Mouse (Mus musculus) CH12.LX (cell line): ENCODE measurements at regions not wholly inside any gene's neighbourhood (a gene's known extent, or its start where the extent isn't known, plus 50 kb on each side); places are given as distances from the start of the nearest gene placed in this dataset.

Experiments used
- DNase-seq: peaks from one replicate; pipeline ENCODE4 v3.0.0-alpha.2; 2013; ENCODE audit errors: extremely low read depth
- H3K27ac ChIP-seq: 2 replicates; pipeline ENCODE4 v1.5.1; 2012; ENCODE audit warnings: low read depth, mild to moderate bottlenecking, control low read depth, moderate library complexity; ENCODE audit not compliant: insufficient read depth
- H3K27me3 ChIP-seq: replicated peaks from 2 replicates; pipeline ENCODE3; 2012; ENCODE audit warnings: inconsistent platforms
- H3K36me3 ChIP-seq, 2 experiments: replicated peaks in 1 of 2; 2 replicates each; pipeline versions ENCODE3 to v1.6.1; 2012; ENCODE audit warnings: inconsistent platforms in 1 of 2, low read length in 1 of 2, mild to moderate bottlenecking in 1 of 2, mixed read lengths in 1 of 2, moderate library complexity in 1 of 2; ENCODE audit not compliant: control insufficient read depth in 1 of 2, insufficient read depth in 1 of 2
- H3K4me1 ChIP-seq, 2 experiments: 2 replicates each; pipeline ENCODE4 v1.6.1; 2012; ENCODE audit warnings: inconsistent platforms in 1 of 2, moderate library complexity in 1 of 2; ENCODE audit not compliant: insufficient read depth in 2 of 2, control insufficient read depth in 1 of 2
- H3K4me2 ChIP-seq: 2 replicates; pipeline ENCODE4 v1.6.1; 2012; ENCODE audit warnings: low read depth, mild to moderate bottlenecking, control low read depth; ENCODE audit not compliant: poor library complexity, insufficient read depth, severe bottlenecking
- H3K4me3 ChIP-seq, 3 experiments: fragments of 150-350 bp in 1 of 3; sonication (generic) in 1 of 3; replicated peaks in 1 of 3; 2 replicates each; pipeline versions ENCODE3 to v1.5.1; 2011 to 2012; ENCODE audit warnings: low read depth in 2 of 3, low read length in 2 of 3, mild to moderate bottlenecking in 2 of 3, moderate library complexity in 2 of 3, control low read depth in 1 of 3, improper control_type of control experiment in 1 of 3, inconsistent platforms in 1 of 3, mixed read lengths in 1 of 3; ENCODE audit not compliant: poor library complexity in 1 of 3
- H3K79me2 ChIP-seq: replicated peaks from 2 replicates; pipeline ENCODE4 v1.6.1; 2012; ENCODE audit warnings: mild to moderate bottlenecking, moderate library complexity; ENCODE audit not compliant: control insufficient read depth, poor library complexity, insufficient read depth, severe bottlenecking; ENCODE audit errors: extremely low read depth
- H3K9ac ChIP-seq: 2 replicates; pipeline ENCODE4 v1.6.1; 2012; ENCODE audit warnings: low read depth, mild to moderate bottlenecking, control low read depth, moderate library complexity; ENCODE audit not compliant: insufficient read depth
- H3K9me3 ChIP-seq: replicated peaks from 2 replicates; pipeline ENCODE3; 2012; ENCODE audit warnings: low read length, inconsistent platforms, mixed read lengths
- BHLHE40 ChIP-seq: IDR thresholded peaks from 2 replicates; pipeline ENCODE4 v1.6.1; 2011; ENCODE audit warnings: mild to moderate bottlenecking, low read depth, low read length, improper control_type of control experiment
- CHD1 ChIP-seq: IDR thresholded peaks from 2 replicates; pipeline ENCODE4 v1.6.1; 2012; ENCODE audit warnings: low read depth, low read length, improper control_type of control experiment, inconsistent platforms
- CHD2 ChIP-seq: IDR thresholded peaks from 2 replicates; pipeline ENCODE4 v1.6.1; 2011; ENCODE audit warnings: low read length, improper control_type of control experiment
- E2F4 ChIP-seq: IDR thresholded peaks from 2 replicates; pipeline ENCODE4 v1.6.1; 2011; ENCODE audit warnings: low read depth, low read length, improper control_type of control experiment; ENCODE audit not compliant: insufficient replicate concordance
- ETS1 ChIP-seq: conservative IDR thresholded peaks from 2 replicates; pipeline ENCODE4 v1.6.1; 2012; ENCODE audit warnings: low read depth, mild to moderate bottlenecking, inconsistent platforms, low read length, improper control_type of control experiment, moderate library complexity
- HCFC1 ChIP-seq: IDR thresholded peaks from 2 replicates; pipeline ENCODE4 v1.6.1; 2012; ENCODE audit warnings: low read depth, mild to moderate bottlenecking, inconsistent platforms, low read length, improper control_type of control experiment
- JUN ChIP-seq: IDR thresholded peaks from 2 replicates; pipeline ENCODE4 v1.6.1; 2011; ENCODE audit warnings: low read depth, mild to moderate bottlenecking, low read length, improper control_type of control experiment, moderate library complexity; ENCODE audit not compliant: insufficient read depth
- KAT2A ChIP-seq: IDR thresholded peaks from 2 replicates; pipeline ENCODE4 v1.6.1; 2012; ENCODE audit warnings: low read length, improper control_type of control experiment, inconsistent platforms; ENCODE audit not compliant: insufficient replicate concordance
- NELFE ChIP-seq: IDR thresholded peaks from 2 replicates; pipeline ENCODE4 v1.6.1; 2011; ENCODE audit warnings: low read depth, low read length, improper control_type of control experiment
- NRF1 ChIP-seq: IDR thresholded peaks from 2 replicates; pipeline ENCODE4 v1.6.1; 2014; ENCODE audit warnings: low read depth, mild to moderate bottlenecking, inconsistent platforms, low read length, improper control_type of control experiment, moderate library complexity
- POLR2A ChIP-seq: IDR thresholded peaks from 2 replicates; pipeline ENCODE4 v1.6.1; 2011; ENCODE audit warnings: low read depth, mild to moderate bottlenecking, improper control_type of control experiment, low read length
- RAD21 ChIP-seq: IDR thresholded peaks from 2 replicates; pipeline ENCODE4 v1.6.1; 2011; ENCODE audit warnings: low read depth, mild to moderate bottlenecking, low read length, improper control_type of control experiment, moderate library complexity
- RCOR1 ChIP-seq: conservative IDR thresholded peaks from 2 replicates; pipeline ENCODE4 v1.6.1; 2012; ENCODE audit warnings: low read depth, mild to moderate bottlenecking, inconsistent platforms, low read length, improper control_type of control experiment
- SMC3 ChIP-seq: IDR thresholded peaks from 2 replicates; pipeline ENCODE4 v1.6.1; 2011; ENCODE audit warnings: low read depth, low read length, improper control_type of control experiment
- TCF12 ChIP-seq: IDR thresholded peaks from 2 replicates; pipeline ENCODE4 v1.6.1; 2014; ENCODE audit warnings: low read depth, mild to moderate bottlenecking, inconsistent platforms, low read length, improper control_type of control experiment
- USF1 ChIP-seq: IDR thresholded peaks from 2 replicates; pipeline ENCODE4 v1.6.1; 2014; ENCODE audit warnings: low read depth, mild to moderate bottlenecking, inconsistent platforms, low read length, improper control_type of control experiment
- ZC3H11A ChIP-seq: IDR thresholded peaks from 2 replicates; pipeline ENCODE4 v1.6.1; 2012; ENCODE audit warnings: low read depth, mild to moderate bottlenecking, inconsistent platforms, low read length, improper control_type of control experiment
- ZKSCAN1 ChIP-seq: IDR thresholded peaks from 2 replicates; pipeline ENCODE4 v1.6.1; 2012; ENCODE audit warnings: low read depth, inconsistent platforms, low read length, improper control_type of control experiment, borderline replicate concordance
- dilution Hi-C: fragments of 300-500 bp; cut with MboI; formaldehyde crosslinking; loops from 2 replicates; pipeline ENCODE4 v1.14.3; 2020; ENCODE audit warnings: low sequenced_read_pairs; ENCODE audit not compliant: extremely low pct_unique_long_range_greater_than_20kb, extremely low pct_ligation_motif_present
- in situ Hi-C: fragments of 300-500 bp; cut with MboI; formaldehyde crosslinking; loops from 3 replicates; pipeline ENCODE4 v1.14.3; 2019; ENCODE audit warnings: low sequenced_read_pairs, low pct_ligation_motif_present, low pct_unique_long_range_greater_than_20kb, mixed read lengths

DNA sequence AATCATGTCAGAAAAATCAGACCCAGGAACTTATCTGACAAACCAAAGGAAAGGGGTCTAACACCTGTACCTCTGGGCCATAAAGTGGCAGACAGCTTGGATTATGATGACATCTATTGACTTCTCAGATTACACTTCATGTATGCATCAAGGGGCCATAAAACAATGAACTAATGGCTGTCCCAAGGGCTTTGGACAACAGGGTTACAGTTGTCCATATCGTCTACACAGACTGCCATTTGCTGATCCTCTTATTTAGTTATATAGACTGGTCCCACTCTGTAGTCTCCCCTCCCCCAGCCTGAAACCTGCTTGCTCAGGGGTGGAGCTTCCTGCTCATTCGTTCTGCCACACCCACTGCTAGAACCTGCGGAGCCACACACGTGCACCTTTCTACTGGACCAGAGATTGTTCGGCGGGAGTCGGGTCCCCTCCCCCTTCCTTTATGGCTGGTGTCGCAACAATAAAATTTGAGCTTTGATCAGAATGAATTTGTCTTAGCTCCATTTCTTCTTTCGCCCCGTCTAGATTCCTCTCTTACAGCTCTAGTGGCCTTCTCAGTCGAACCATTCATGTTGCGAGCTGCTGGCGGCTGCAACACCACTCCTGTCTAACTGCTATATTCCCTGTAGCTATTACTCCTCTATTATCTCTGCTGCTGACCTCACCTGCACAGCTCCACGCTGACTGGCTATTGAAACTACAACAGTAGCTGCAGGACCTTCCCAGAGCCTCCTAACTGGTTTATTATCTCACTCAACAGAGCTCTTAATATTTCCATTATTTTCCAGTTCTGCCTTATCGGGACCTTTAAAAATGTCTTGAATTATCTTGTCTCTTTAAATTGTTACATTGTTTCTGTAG is 248.9 kb upstream of the Fam174a start:
- Histone ChIP-seq H3K27ac (no peak overlapping the region), H3K9me3 (no peaks in the 10 kb centered on the region)

DNA sequence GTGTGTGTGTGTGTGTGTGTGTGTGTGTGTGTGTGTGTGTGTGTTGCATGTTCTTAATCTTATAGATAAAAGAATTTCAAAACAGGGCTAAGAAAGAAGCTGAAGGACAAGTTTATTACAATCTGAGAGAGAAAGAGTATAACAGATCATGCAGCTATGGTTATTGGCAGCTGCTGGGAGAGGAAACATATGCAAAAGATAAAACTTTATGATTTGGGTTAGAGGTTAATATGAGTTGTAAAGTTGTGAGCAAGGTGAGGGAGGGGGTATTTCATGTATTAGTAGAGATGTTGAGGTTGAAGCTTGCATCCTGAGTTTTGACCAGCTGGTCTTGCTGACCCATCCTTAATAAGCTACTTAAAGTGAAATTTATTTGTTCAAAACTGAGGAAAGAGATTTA is 247.8 kb upstream of the Fam174a start:
- H3K4me1 ChIP-seq, result no peaks in the 10 kb centered on the region
- H3K9me3 ChIP-seq, result no peaks in the 10 kb centered on the region
- H3K79me2 ChIP-seq, result no peaks in the 10 kb centered on the region
- no peaks in the 10 kb centered on the region for H3K27me3 ChIP-seq
- no peak for TF ChIP-seq RCOR1
- no peak for TF ChIP-seq POLR2A
- H3K36me3 ChIP-seq, result no peaks in the 10 kb centered on the region
- H3K27ac ChIP-seq, result no peak overlapping the region
- no peak for DNase-seq
- H3K9ac ChIP-seq, result no peak overlapping the region
- dilution Hi-C loops, result no loop called here
- H3K4me2 ChIP-seq, result no peak overlapping the region
- no peak overlapping the region for H3K4me3 ChIP-seq
- in situ Hi-C loops, result no loop called here

More for the DNA sequence above, 248.9 kb upstream of the Fam174a start:
- DNase-seq, result no peak
- dilution Hi-C loops (no loop called here), in situ Hi-C loops (no loop called here)
- no peak for TF ChIP-seq ZC3H11A
- TF ChIP-seq ZKSCAN1, result no peak
- no peak for TF ChIP-seq E2F4
- no peak for TF ChIP-seq BHLHE40
- TF ChIP-seq CHD1, result no peak
- no peak for TF ChIP-seq KAT2A
- no peak for TF ChIP-seq TCF12
- no peak for TF ChIP-seq NRF1
- no peak for TF ChIP-seq RAD21
- no peak for TF ChIP-seq POLR2A
- no peak for TF ChIP-seq SMC3
- no peak for TF ChIP-seq HCFC1
- TF ChIP-seq ETS1, result no peak
- no peak for TF ChIP-seq USF1
- no peak for TF ChIP-seq NELFE
- TF ChIP-seq JUN, result no peak
- TF ChIP-seq CHD2, result no peak
- Histone ChIP-seq H3K27me3 (no peaks in the 10 kb centered on the region), H3K4me3 (no peak overlapping the region), H3K9ac (no peak overlapping the region), H3K36me3 (no peaks in the 10 kb centered on the region), H3K4me2 (no peak overlapping the region), H3K4me1 (no peaks in the 10 kb centered on the region), H3K79me2 (no peaks in the 10 kb centered on the region)
